Mouse (Mus musculus) spleen, adult 2 months (tissue): ENCODE measurements around the gene H2-D1.

Source experiments
- CTCF ChIP-seq: fragments of 200-500 bp; IDR thresholded peaks from 2 replicates; pipeline ENCODE4 v1.5.1; 2011; ENCODE audit warnings: mild to moderate bottlenecking, inconsistent platforms; ENCODE audit not compliant: insufficient read depth, insufficient read length, insufficient replicate concordance; ENCODE audit errors: extremely low read depth
- POLR2A ChIP-seq: fragments of 200-500 bp; IDR thresholded peaks from 2 replicates; pipeline ENCODE4 v1.6.1; 2011; ENCODE audit warnings: low read depth, low read length, inconsistent platforms

GRCm38 (mm10) chr17:35262664-35263522 lies at the start of gene H2-D1:
- TF ChIP-seq POLR2A (peak; percentile 99), CTCF (no peak)
